Mouse (Mus musculus) MEL (cell line): ENCODE measurements around the gene Tesk1. TPM values are rescaled to one million over a fixed set of nuclear protein-coding genes. Genes with fewer than 3 reads are reported as not detected.

Source experiments
- DNase-seq: peaks from one replicate; pipeline ENCODE4 v3.0.0; 2011; ENCODE audit warnings: low read depth, low spot score
- H3K27ac ChIP-seq: 2 replicates; pipeline ENCODE4 v1.5.1; 2012; ENCODE audit warnings: low read depth, mild to moderate bottlenecking, control low read depth, low read length, moderate library complexity; ENCODE audit not compliant: control insufficient read depth
- H3K27me3 ChIP-seq, 2 experiments: fragments of 150-350 bp in 1 of 2; sonication (generic) in 1 of 2; 2 replicates each; pipeline ENCODE4 v1.6.1; 2012; ENCODE audit warnings: low read length in 2 of 2, mild to moderate bottlenecking in 2 of 2, improper control_type of control experiment in 1 of 2, moderate library complexity in 1 of 2; ENCODE audit not compliant: insufficient read depth in 2 of 2, control insufficient read depth in 1 of 2
- H3K36me3 ChIP-seq, 2 experiments: 2 replicates each; pipeline ENCODE4 v1.6.1; 2012 to 2014; ENCODE audit warnings: low read length in 2 of 2, improper control_type of control experiment in 1 of 2, inconsistent platforms in 1 of 2, mild to moderate bottlenecking in 1 of 2; ENCODE audit not compliant: insufficient read depth in 2 of 2, control insufficient read depth in 1 of 2
- H3K4me1 ChIP-seq, 2 experiments: fragments of 150-350 bp in 1 of 2; sonication (generic) in 1 of 2; 2 replicates each; pipeline ENCODE4 v1.6.1; 2012; ENCODE audit warnings: low read length in 2 of 2, improper control_type of control experiment in 1 of 2, mild to moderate bottlenecking in 1 of 2; ENCODE audit not compliant: insufficient read depth in 2 of 2, control insufficient read depth in 1 of 2
- H3K4me3 ChIP-seq, 2 experiments: fragments of 150-350 bp in 1 of 2; sonication (generic) in 1 of 2; 2 replicates each; pipeline ENCODE4 v1.5.1; 2012; ENCODE audit warnings: low read depth in 2 of 2, low read length in 2 of 2, mild to moderate bottlenecking in 2 of 2, moderate library complexity in 2 of 2, control low read depth in 1 of 2, improper control_type of control experiment in 1 of 2; ENCODE audit not compliant: control insufficient read depth in 1 of 2, insufficient read depth in 1 of 2
- H3K79me2 ChIP-seq: 2 replicates; pipeline ENCODE4 v1.6.1; 2012; ENCODE audit warnings: mild to moderate bottlenecking, low read length, moderate library complexity; ENCODE audit not compliant: control insufficient read depth, poor library complexity, insufficient read depth
- H3K9ac ChIP-seq: 2 replicates; pipeline ENCODE4 v1.6.1; 2012; ENCODE audit warnings: low read depth, mild to moderate bottlenecking, control low read depth, low read length, moderate library complexity; ENCODE audit not compliant: control insufficient read depth, poor library complexity, severe bottlenecking
- H3K9me3 ChIP-seq: fragments of 150-350 bp; sonication (generic); replicated peaks from 2 replicates; pipeline ENCODE4 v1.6.1; 2012; ENCODE audit warnings: mild to moderate bottlenecking, low read length, improper control_type of control experiment, moderate library complexity; ENCODE audit not compliant: insufficient read depth
- CTCF ChIP-seq, 3 experiments: IDR thresholded peaks in 2 of 3; conservative IDR thresholded peaks in 1 of 3; 2 replicates each; pipeline ENCODE4 v1.5.1; 2011 to 2012; ENCODE audit warnings: low read length in 3 of 3, low read depth in 2 of 3, mild to moderate bottlenecking in 2 of 3, improper control_type of control experiment in 1 of 3, inconsistent platforms in 1 of 3, mixed read lengths in 1 of 3, moderate library complexity in 1 of 3; ENCODE audit not compliant: control insufficient read depth in 1 of 3, insufficient read depth in 1 of 3, poor library complexity in 1 of 3, severe bottlenecking in 1 of 3
- E2F4 ChIP-seq: IDR thresholded peaks from 2 replicates; pipeline ENCODE4 v1.6.1; 2011; ENCODE audit warnings: low read depth, low read length, improper control_type of control experiment, borderline replicate concordance
- ELF1 ChIP-seq: IDR thresholded peaks from 2 replicates; pipeline ENCODE4 v1.6.1; 2014; ENCODE audit warnings: low read depth, mild to moderate bottlenecking, inconsistent platforms, low read length, improper control_type of control experiment, moderate library complexity
- ETS1 ChIP-seq: IDR thresholded peaks from 2 replicates; pipeline ENCODE4 v1.6.1; 2012; ENCODE audit warnings: low read depth, mild to moderate bottlenecking, inconsistent platforms, low read length, improper control_type of control experiment, moderate library complexity
- GABPA ChIP-seq: IDR thresholded peaks from 2 replicates; pipeline ENCODE4 v1.6.1; 2012; ENCODE audit warnings: low read depth, mild to moderate bottlenecking, inconsistent platforms, low read length, improper control_type of control experiment, moderate library complexity
- GATA1 ChIP-seq: IDR thresholded peaks from 2 replicates; pipeline ENCODE4 v1.6.1; 2011; ENCODE audit warnings: low read depth, low read length, improper control_type of control experiment
- MAFK ChIP-seq: IDR thresholded peaks from 2 replicates; pipeline ENCODE4 v1.6.1; 2011; ENCODE audit warnings: low read depth, mild to moderate bottlenecking, low read length, improper control_type of control experiment, borderline replicate concordance
- MAX ChIP-seq: IDR thresholded peaks from 2 replicates; pipeline ENCODE4 v1.6.1; 2011; ENCODE audit warnings: low read length, improper control_type of control experiment
- MAZ ChIP-seq: IDR thresholded peaks from 2 replicates; pipeline ENCODE4 v1.6.1; 2012; ENCODE audit warnings: low read depth, mild to moderate bottlenecking, inconsistent platforms, low read length, improper control_type of control experiment
- NELFE ChIP-seq: IDR thresholded peaks from 2 replicates; pipeline ENCODE4 v1.6.1; 2011; ENCODE audit warnings: low read depth, low read length, improper control_type of control experiment
- POLR2A ChIP-seq, 2 experiments: IDR thresholded peaks; 2 replicates each; pipeline ENCODE4 v1.6.1; 2011 to 2012; ENCODE audit warnings: low read length in 2 of 2, mild to moderate bottlenecking in 2 of 2, control low read depth in 1 of 2, improper control_type of control experiment in 1 of 2, low read depth in 1 of 2, moderate library complexity in 1 of 2; ENCODE audit not compliant: control insufficient read depth in 1 of 2, insufficient read depth in 1 of 2, poor library complexity in 1 of 2
- POLR2AphosphoS5 ChIP-seq: IDR thresholded peaks from 2 replicates; pipeline ENCODE4 v1.6.1; 2012; ENCODE audit warnings: low read depth, borderline replicate concordance, mild to moderate bottlenecking, inconsistent platforms, low read length, moderate library complexity, mixed read lengths
- RAD21 ChIP-seq: IDR thresholded peaks from 2 replicates; pipeline ENCODE4 v1.6.1; 2011; ENCODE audit warnings: mild to moderate bottlenecking, low read depth, low read length, improper control_type of control experiment
- RCOR1 ChIP-seq: IDR thresholded peaks from 2 replicates; pipeline ENCODE4 v1.6.1; 2012; ENCODE audit warnings: low read depth, mild to moderate bottlenecking, inconsistent platforms, low read length, improper control_type of control experiment
- SIN3A ChIP-seq: IDR thresholded peaks from 2 replicates; pipeline ENCODE4 v1.6.1; 2012; ENCODE audit warnings: low read length, improper control_type of control experiment, inconsistent platforms
- TAL1 ChIP-seq: IDR thresholded peaks from 2 replicates; pipeline ENCODE4 v1.6.1; 2012; ENCODE audit warnings: mild to moderate bottlenecking, inconsistent platforms, low read length, moderate library complexity, mixed read lengths
- TCF12 ChIP-seq: IDR thresholded peaks from 2 replicates; pipeline ENCODE4 v1.6.1; 2014; ENCODE audit warnings: low read depth, mild to moderate bottlenecking, inconsistent platforms, low read length, improper control_type of control experiment, moderate library complexity
- USF1 ChIP-seq: IDR thresholded peaks from 2 replicates; pipeline ENCODE4 v1.6.1; 2014; ENCODE audit warnings: low read depth, mild to moderate bottlenecking, inconsistent platforms, low read length, improper control_type of control experiment, moderate library complexity
- ZC3H11A ChIP-seq: IDR thresholded peaks from 2 replicates; pipeline ENCODE4 v1.6.1; 2012; ENCODE audit warnings: low read depth, mild to moderate bottlenecking, inconsistent platforms, low read length, improper control_type of control experiment
- ZMIZ1 ChIP-seq: IDR thresholded peaks from 2 replicates; pipeline ENCODE4 v1.6.1; 2012; ENCODE audit warnings: low read depth, mild to moderate bottlenecking, inconsistent platforms, low read length, improper control_type of control experiment, moderate library complexity
- polyA plus RNA-seq, 2 experiments: library from polyadenylated mRNA; stranded (reverse) in 1 of 2; unstranded in 1 of 2; fragments of >175 nt in 1 of 2; fragments of >200 nt in 1 of 2; gene quantifications; 2 replicates each; pipeline versions ENCODE4 v1.2.1 to v1.2.4; 2012; ENCODE audit warnings: low replicate concordance in 2 of 2, low read depth in 1 of 2; ENCODE audit not compliant: insufficient read length in 2 of 2, insufficient read depth in 1 of 2, missing spikeins in 1 of 2
- total RNA-seq: library from RNA; depleted of rRNA; stranded (reverse); fragments of 300-350 nt; gene quantifications from 2 replicates; pipeline ENCODE4 v1.2.3, GENCODE M21; 2012

The Tesk1 gene
- total and polyA plus RNA-seq, 3 experiments: 9.1 to 24.6 TPM; not detected in 1

DNA sequence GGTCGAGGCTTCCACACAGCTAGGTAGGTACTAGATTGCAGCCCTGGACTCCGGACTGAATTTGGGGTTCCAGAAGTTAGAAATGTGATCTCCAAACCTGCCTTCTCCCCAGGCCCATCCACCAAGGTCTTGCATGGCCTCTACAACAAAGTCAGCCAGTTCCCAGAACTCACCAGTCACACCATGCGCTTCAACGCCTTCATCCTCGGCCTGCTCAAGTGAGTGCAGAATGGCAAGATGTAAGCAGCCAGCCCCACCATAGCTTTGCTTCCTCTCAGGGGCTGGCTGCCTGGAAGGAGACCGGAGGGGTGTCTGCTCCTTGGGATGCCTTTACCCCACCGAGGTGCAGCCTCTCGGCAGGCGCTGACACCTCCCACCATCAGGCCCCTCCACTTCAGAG is 17.7 kb upstream of the Tesk1 start:
- TF ChIP-seq MAZ (no peak), E2F4 (no peak), RAD21 (no peak), TCF12 (no peak), MAX (no peak), CTCF (IDR thresholded peaks at IDR 0.05 in 2 of 3, conservative IDR thresholded peaks at IDR 0.05 in 1 of 3; ENCODE audit: control insufficient read depth in 1 of 3, insufficient read depth in 1 of 3, low read depth in 2 of 3, low read length in 3 of 3, poor library complexity in 1 of 3, severe bottlenecking in 1 of 3) (no peak), ZC3H11A (no peak), POLR2AphosphoS5 (no peak)
- TF ChIP-seq, all 39 proteins: peak for 0
- no peaks in the 10 kb centered on the region for H3K9me3 ChIP-seq
- no peak overlapping the region for H3K9ac ChIP-seq
- H3K79me2 ChIP-seq: no peaks in the 10 kb centered on the region
- peaks cover 0 to 12% of the 10 kb centered on the region in 2 experiments; a peak in 3 of 4 replicates for H3K36me3 ChIP-seq
- H3K27ac ChIP-seq: no peak overlapping the region
- no peaks in the 10 kb centered on the region for H3K27me3 ChIP-seq
- H3K4me3 ChIP-seq: no peak overlapping the region
- H3K4me1 ChIP-seq: peaks cover 2 to 12% of the 10 kb centered on the region in 2 experiments; a peak in 3 of 4 replicates
- DNase-seq: no peak

DNA sequence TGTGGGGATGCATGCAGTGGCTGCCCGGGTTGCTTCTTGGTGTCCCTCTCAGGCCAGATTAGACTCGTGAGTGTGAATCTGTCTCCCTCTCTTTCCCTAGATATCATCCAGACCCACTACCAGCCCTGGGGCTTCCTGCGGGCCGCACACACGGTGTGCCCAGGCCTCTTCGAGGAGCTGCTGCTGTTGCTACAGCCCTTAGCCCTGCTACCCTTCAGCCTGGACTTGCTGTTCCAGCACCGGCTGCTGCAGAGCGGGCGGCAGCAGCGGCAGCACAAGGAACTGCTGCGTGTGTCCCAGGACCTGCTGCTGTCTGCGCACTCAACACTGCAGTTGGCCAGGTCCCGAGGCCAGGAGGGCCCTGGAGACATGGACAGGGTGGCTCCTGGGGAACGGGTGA is 16.5 kb upstream of the Tesk1 start:
- H3K27me3 ChIP-seq: no peaks in the 10 kb centered on the region
- H3K4me3 ChIP-seq: no peak overlapping the region
- H3K9ac ChIP-seq: no peak overlapping the region

More for the DNA sequence above, 16.5 kb upstream of the Tesk1 start:
- Histone ChIP-seq H3K79me2 (no peaks in the 10 kb centered on the region), H3K27ac (no peak overlapping the region), H3K9me3 (no peaks in the 10 kb centered on the region), H3K4me1 (peaks cover 0 to under 1% of the 10 kb centered on the region in 2 experiments; a peak in 2 of 4 replicates), H3K36me3 (peaks cover 0 to under 1% of the 10 kb centered on the region in 2 experiments; a peak in 3 of 4 replicates)
- TF ChIP-seq GABPA (no peak), ELF1 (no peak), NELFE (no peak), E2F4 (no peak), CTCF (IDR thresholded peaks at IDR 0.05 in 2 of 3, conservative IDR thresholded peaks at IDR 0.05 in 1 of 3; ENCODE audit: control insufficient read depth in 1 of 3, insufficient read depth in 1 of 3, low read depth in 2 of 3, low read length in 3 of 3, poor library complexity in 1 of 3, severe bottlenecking in 1 of 3) (no peak), ETS1 (no peak), GATA1 (no peak), RCOR1 (no peak), SIN3A (no peak), TCF12 (no peak), MAZ (no peak), TAL1 (no peak), ZMIZ1 (no peak), MAFK (no peak), USF1 (no peak), POLR2A (IDR thresholded peaks at IDR 0.05; ENCODE audit: control insufficient read depth in 1 of 2, insufficient read depth in 1 of 2, low read depth in 1 of 2, low read length in 2 of 2, poor library complexity in 1 of 2) (no peak)
- no peak for DNase-seq
